8 mouse cellular contexts compared by ENCODE assay signal in genomic region chr3:157566725-157567565, GRCm38 (mm10). TPM values are rescaled to one million over a fixed set of nuclear protein-coding genes. Genes with fewer than 3 reads are reported as not detected.
DNase-seq lines count a peak whose midpoint lies in the region; ATAC-seq and TF ChIP-seq lines count a peak whose summit lies in the region.

TSS of gene Ptger3 (plus strand) at chr3:157566892.

- peaks cover 3% of the 10 kb centered on the region; the same call in 1 of the 2 replicates for H3K27me3 ChIP-seq in ES-Bruce4 (ENCODE audit: control insufficient read depth, insufficient read depth, low read length, poor library complexity, severe bottlenecking)
- peaks cover 49% of the 10 kb centered on the region for H3K27me3 ChIP-seq in hindbrain, embryonic 13.5 days

- peak; percentile 65 for DNase-seq in WW6 (ENCODE audit: low read depth, low spot score)
- peak; percentile 16 to 41 for DNase-seq in left cerebral cortex, adult 8-10 months (ENCODE audit: low spot score in 2 of 2)
- DNase-seq in right cerebral cortex, postnatal 4 days = peak; percentile 41
- DNase-seq in MN1 (ENCODE audit: low spot score) = no peak

- peak within 1 kb of the TSS; percentile 94 for H3K4me2 ChIP-seq in hindbrain, embryonic 13.5 days

- ATAC-seq in hindbrain, embryonic 13.5 days (ENCODE audit: low FRiP score) = peak; percentile 67
- ATAC-seq in megakaryocyte progenitor cell, adult 5-6 weeks (replicated peaks; ENCODE audit: poor library complexity) = peak; percentile 67

- no peaks in the 10 kb centered on the region for H3K4me1 ChIP-seq in ES-Bruce4 (ENCODE audit: control insufficient read depth, insufficient read depth, low read length)
- H3K4me1 ChIP-seq in embryonic fibroblast, embryonic 13.5 days (ENCODE audit: control insufficient read depth, insufficient read depth, low read length) = no peaks in the 10 kb centered on the region
- H3K4me1 ChIP-seq in hindbrain, embryonic 13.5 days (replicated peaks) = peaks cover 16% of the 10 kb centered on the region

- 1% methylated on average over 83 of the region's 84 CpGs for WGBS in hindbrain, embryonic 13.5 days

- peak within 1 kb of the TSS; percentile 15; the same call in 1 of the 2 replicates for H3K9ac ChIP-seq in ES-Bruce4 (ENCODE audit: low read depth, poor library complexity, severe bottlenecking)
- peak within 1 kb of the TSS; percentile 65 for H3K9ac ChIP-seq in hindbrain, embryonic 13.5 days

- H3K27ac ChIP-seq in ES-Bruce4 (ENCODE audit: insufficient read depth, low read length) = no peak within 1 kb of the TSS
- no peak within 1 kb of the TSS for H3K27ac ChIP-seq in embryonic fibroblast, embryonic 13.5 days (ENCODE audit: insufficient read depth, low read length)
- H3K27ac ChIP-seq in hindbrain, embryonic 13.5 days = no peak within 1 kb of the TSS

- no peak for TF ChIP-seq CTCF in ES-Bruce4 (IDR thresholded peaks at IDR 0.05; ENCODE audit: low read depth, low read length)
- TF ChIP-seq CTCF in embryonic fibroblast, embryonic 13.5 days (IDR thresholded peaks at IDR 0.05; ENCODE audit: borderline replicate concordance, insufficient read depth, low read length) = no peak

- no peaks in the 10 kb centered on the region for H3K36me3 ChIP-seq in ES-Bruce4 (ENCODE audit: control insufficient read depth, insufficient read depth, low read length, poor library complexity, severe bottlenecking)
- H3K36me3 ChIP-seq in hindbrain, embryonic 13.5 days = no peaks in the 10 kb centered on the region

- no peaks in the 10 kb centered on the region for H3K9me3 ChIP-seq in ES-Bruce4 (replicated peaks; ENCODE audit: control insufficient read depth, insufficient read depth, low read length, poor library complexity, severe bottlenecking)
- no peaks in the 10 kb centered on the region for H3K9me3 ChIP-seq in hindbrain, embryonic 13.5 days

- no peak for TF ChIP-seq EP300 in ES-Bruce4 (IDR thresholded peaks at IDR 0.05; ENCODE audit: insufficient read depth, low read depth, low read length)

- H3K4me3 ChIP-seq in ES-Bruce4 (ENCODE audit: low read depth, low read length) = peak within 1 kb of the TSS; percentile 63
- H3K4me3 ChIP-seq in embryonic fibroblast, embryonic 13.5 days (ENCODE audit: insufficient read depth, low read length) = peak within 1 kb of the TSS; percentile 34
- H3K4me3 ChIP-seq in hindbrain, embryonic 13.5 days = peak within 1 kb of the TSS; percentile 54

- no peak for TF ChIP-seq POLR2A in ES-Bruce4 (IDR thresholded peaks at IDR 0.05; ENCODE audit: insufficient read depth, low read length)
- no peak for TF ChIP-seq POLR2A in embryonic fibroblast, embryonic 13.5 days (IDR thresholded peaks at IDR 0.05; ENCODE audit: low read depth, low read length)

RNA-seq across cellular contexts. Expression of gene Ptger3, which starts in this region (rescaled TPM):
- 0.32 TPM in 1 of 2 replicates, not detected in the other for polyA plus RNA-seq in ES-Bruce4 (2011; ENCODE audit: insufficient read depth, insufficient read length, low read depth, missing spikeins)
- 0.20 and 0.54 TPM in 2 replicates for polyA plus RNA-seq in embryonic fibroblast, embryonic 13.5 days (2011; ENCODE audit: insufficient read length, low read depth, missing spikeins)
- polyA plus RNA-seq in hindbrain, embryonic 13.5 days (2015; fragmentation: Nextera tagmentation; extraction: Ambion mirVana) = 3.3 and 3.4 TPM in 2 replicates
- 1 to 10 TPM; 4.3 to 5.2 (median 4.8) TPM for total RNA-seq in left cerebral cortex, adult 8-10 months (2022)
- 4.3 and 7.2 TPM in 2 replicates for total RNA-seq in megakaryocyte progenitor cell, adult 5-6 weeks (2015)
- total RNA-seq in megakaryocyte progenitor cell, adult 5-6 weeks (2017) = 4.5 and 7.0 TPM in 2 replicates
